Comparison of ENCODE assay signal across 14 mouse cellular contexts in the genomic region with DNA sequence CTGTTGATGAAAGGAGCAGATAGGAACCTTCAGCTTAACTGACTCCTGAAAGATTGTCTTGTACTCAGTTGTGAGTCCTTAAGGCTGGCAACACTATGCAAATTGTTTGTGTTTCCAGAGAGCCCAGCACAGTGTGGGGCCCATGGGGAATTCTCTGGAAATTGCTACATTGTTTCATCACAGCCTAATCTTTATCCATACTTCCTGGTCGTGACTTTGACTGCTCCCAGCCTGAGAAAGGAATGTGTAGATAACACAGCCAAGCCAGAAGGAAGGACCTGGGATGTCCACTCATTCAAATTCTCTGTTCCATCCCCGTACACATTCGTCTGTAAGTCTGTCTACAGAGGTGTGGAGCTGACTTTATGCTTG.
DNase-seq lines count a peak whose midpoint lies in the region; ATAC-seq lines count a peak whose summit lies in the region.
"Had no signal": no experiment of that assay in that cellular context is flagged by ENCODE, and none has a peak within 500 bp of the region (broad histone marks: within the 10 kb centered on the region; RNA-seq: fewer than 3 reads in every experiment).

No protein-coding gene starts in this region.

- H3K4me2 ChIP-seq in heart, embryonic 11.5 days: no peak overlapping the region
- no peak overlapping the region for H3K4me2 ChIP-seq in forebrain, embryonic 14.5 days (ENCODE audit: low read length)
- no peak overlapping the region for H3K4me2 ChIP-seq in hindbrain, embryonic 15.5 days
- H3K4me2 ChIP-seq: liver, embryonic 13.5 days had no signal

- H3K4me1 ChIP-seq in heart, embryonic 11.5 days (ENCODE audit: control insufficient read depth, insufficient read depth, low read length): peaks cover 12% of the 10 kb centered on the region; the same call in 1 of the 2 replicates
- H3K4me1 ChIP-seq in heart, embryonic 10.5 days: peaks cover 19% of the 10 kb centered on the region
- H3K4me1 ChIP-seq in forebrain, embryonic 14.5 days (ENCODE audit: control insufficient read depth, insufficient read depth, low read length): peaks cover 12% of the 10 kb centered on the region
- peaks cover 21% of the 10 kb centered on the region for H3K4me1 ChIP-seq in hindbrain, embryonic 15.5 days (replicated peaks)
- H3K4me1 ChIP-seq: liver, embryonic 13.5 days had no signal

- H3K27ac ChIP-seq in heart, embryonic 11.5 days (ENCODE audit: low read depth, low read length): no peak overlapping the region
- no peak overlapping the region for H3K27ac ChIP-seq in heart, embryonic 10.5 days
- peak overlapping the region; percentile 63; the same call in 1 of the 2 replicates for H3K27ac ChIP-seq in forebrain, embryonic 14.5 days (ENCODE audit: low read depth, low read length)
- H3K27ac ChIP-seq in hindbrain, embryonic 15.5 days (replicated peaks): no peak overlapping the region
- H3K27ac ChIP-seq: gastrocnemius, adult 2 months; limb, embryonic 10.5 days; liver, embryonic 13.5 days had no signal

- no peak overlapping the region for H3K9ac ChIP-seq in heart, embryonic 11.5 days (ENCODE audit: low read depth, low read length)
- H3K9ac ChIP-seq in forebrain, embryonic 14.5 days (ENCODE audit: low read length): no peak overlapping the region
- no peak overlapping the region for H3K9ac ChIP-seq in hindbrain, embryonic 15.5 days
- H3K9ac ChIP-seq: liver, embryonic 13.5 days had no signal

- H3K27me3 ChIP-seq in heart, embryonic 11.5 days (ENCODE audit: control insufficient read depth, insufficient read depth, low read length): peaks cover 4% of the 10 kb centered on the region; the same call in 1 of the 2 replicates
- peaks cover 27% of the 10 kb centered on the region for H3K27me3 ChIP-seq in heart, embryonic 10.5 days (ENCODE audit: insufficient read depth, poor library complexity, severe bottlenecking)
- H3K27me3 ChIP-seq in forebrain, embryonic 14.5 days (replicated peaks; ENCODE audit: control insufficient read depth, insufficient read depth, low read length): no peaks in the 10 kb centered on the region
- H3K27me3 ChIP-seq in hindbrain, embryonic 15.5 days: peaks cover 11% of the 10 kb centered on the region; the same call in 1 of the 2 replicates
- H3K27me3 ChIP-seq: liver, embryonic 13.5 days had no signal

- DNase-seq in heart, embryonic 10.5 days (ENCODE audit: low spot score): no peak
- peak; percentile 13 for DNase-seq in R1 (ENCODE audit: low read depth, low spot score)
- DNase-seq in forebrain, embryonic 14.5 days (ENCODE audit: low spot score): no peak
- no peak for DNase-seq in urinary bladder, postnatal 25 days (ENCODE audit: low spot score)
- no peak for DNase-seq in frontal cortex, postnatal 25 days (ENCODE audit: low spot score in 2 of 2)
- DNase-seq in kidney, adult 11 months: no peak
- DNase-seq: B cell, adult 2 months; gastrocnemius, adult 2 months; liver, embryonic 13.5 days; right cerebral cortex, postnatal 14 days had no signal

- H3K36me3 ChIP-seq in heart, embryonic 11.5 days (ENCODE audit: control insufficient read depth, insufficient read depth, low read length): no peaks in the 10 kb centered on the region
- H3K36me3 ChIP-seq in heart, embryonic 10.5 days: no peaks in the 10 kb centered on the region
- no peaks in the 10 kb centered on the region for H3K36me3 ChIP-seq in forebrain, embryonic 14.5 days (ENCODE audit: control insufficient read depth, insufficient read depth, low read length)
- no peaks in the 10 kb centered on the region for H3K36me3 ChIP-seq in hindbrain, embryonic 15.5 days
- H3K36me3 ChIP-seq: limb, embryonic 10.5 days; liver, embryonic 13.5 days had no signal

- 18% methylated on average over 3 of the region's 3 CpGs for WGBS in heart, embryonic 11.5 days (ENCODE audit: insufficient replicate concordance)
- WGBS in heart, embryonic 10.5 days: 20% methylated on average over 3 of the region's 3 CpGs
- 66% methylated on average over 3 of the region's 3 CpGs for WGBS in forebrain, embryonic 14.5 days
- 50% methylated on average over 3 of the region's 3 CpGs for WGBS in hindbrain, embryonic 15.5 days

- H3K9me3 ChIP-seq in heart, embryonic 11.5 days (replicated peaks; ENCODE audit: control insufficient read depth, low read length): no peaks in the 10 kb centered on the region
- no peaks in the 10 kb centered on the region for H3K9me3 ChIP-seq in heart, embryonic 10.5 days
- H3K9me3 ChIP-seq in forebrain, embryonic 14.5 days (replicated peaks; ENCODE audit: control insufficient read depth, low read length): no peaks in the 10 kb centered on the region
- no peaks in the 10 kb centered on the region for H3K9me3 ChIP-seq in hindbrain, embryonic 15.5 days
- H3K9me3 ChIP-seq: limb, embryonic 10.5 days; liver, embryonic 13.5 days had no signal

- ATAC-seq in heart, embryonic 11.5 days (replicated peaks; ENCODE audit: insufficient number of reproducible peaks, low FRiP score, low TSS enrichment): 0 out of 2 replicates have a peak, but pooled peaks have one; percentile 56
- ATAC-seq in forebrain, embryonic 14.5 days: 0 out of 2 replicates have a peak, but pooled peaks have one; percentile 15
- ATAC-seq in hindbrain, embryonic 15.5 days (ENCODE audit: low FRiP score, low read depth): peak; percentile 35; the same call in 1 of the 2 replicates

- no peak overlapping the region for H3K4me3 ChIP-seq in heart, embryonic 11.5 days (ENCODE audit: low read depth, low read length)
- no peak overlapping the region for H3K4me3 ChIP-seq in heart, embryonic 10.5 days
- no peak overlapping the region for H3K4me3 ChIP-seq in forebrain, embryonic 14.5 days (ENCODE audit: low read depth, low read length)
- H3K4me3 ChIP-seq in hindbrain, embryonic 15.5 days: no peak overlapping the region
- H3K4me3 ChIP-seq: erythroblast, embryonic 14.5 days; gastrocnemius, adult 2 months; limb, embryonic 10.5 days; liver, embryonic 13.5 days had no signal
